Mouse (Mus musculus): ENCODE results near the gene Tmem233.

Tmem233 gene

GRCm38 (mm10) chr5:116007723-116008122 lies 75.3 kb downstream of the Tmem233 start:
- intact Hi-C loops (cut with DNase I) = no loop called here

GRCm38 (mm10) chr5:116006324-116007099 lies 76.5 kb downstream of the Tmem233 start:
- intact Hi-C loops (cut with DNase I) = no loop called here

- intact Hi-C loops (cut with DNase I) = no loop called here
Measured at GRCm38 (mm10) chr5:116004271-116004670, 78.8 kb downstream of the Tmem233 start.

GRCm38 (mm10) chr5:116003825-116004224 lies 79.2 kb downstream of the Tmem233 start:
- intact Hi-C loops (cut with DNase I) = no loop called here

GRCm38 (mm10) chr5:116003154-116003553 lies 79.9 kb downstream of the Tmem233 start:
- intact Hi-C loops (cut with DNase I) = no loop called here

GRCm38 (mm10) chr5:115997376-115997775 lies 85.7 kb downstream of the Tmem233 start:
- intact Hi-C loops (cut with DNase I) = no loop called here

GRCm38 (mm10) chr5:115994101-115994500 lies 88.9 kb downstream of the Tmem233 start:
- intact Hi-C loops (cut with DNase I) = no loop called here

- intact Hi-C loops (cut with DNase I) = no loop called here
Measured at GRCm38 (mm10) chr5:115991717-115992116, 91.3 kb downstream of the Tmem233 start.

Data from adrenal gland (tissue).